Mouse (Mus musculus): ENCODE measurements at regions not wholly inside any gene's neighbourhood (a gene's known extent, or its start where the extent isn't known, plus 50 kb on each side); places are given as distances from the start of the nearest gene placed in this dataset.

- no peaks in the 10 kb centered on the region for H3K27me3 ChIP-seq
- no peak overlapping the region for H3K4me3 ChIP-seq
- peaks cover 21% of the 10 kb centered on the region for H3K4me1 ChIP-seq
- no peaks in the 10 kb centered on the region for H3K36me3 ChIP-seq (ENCODE audit: poor library complexity, severe bottlenecking)
- peak; percentile 68; the same call in 1 of the 2 replicates for ATAC-seq
- H3K9me3 ChIP-seq (replicated peaks): no peaks in the 10 kb centered on the region
- no peak overlapping the region for H3K4me2 ChIP-seq
- no peak overlapping the region for H3K27ac ChIP-seq
- H3K9ac ChIP-seq: no peak overlapping the region
- 23% methylated on average over 4 of the region's 4 CpGs for WGBS
These were observed 509.2 kb upstream of the Pou3f2 start for GRCm38 (mm10) chr4:22997198-22997985.

GRCm38 (mm10) chr4:22986763-22987468 lies 498.8 kb upstream of the Pou3f2 start:
- H3K9me3 ChIP-seq (replicated peaks): no peaks in the 10 kb centered on the region
- H3K4me2 ChIP-seq: no peak overlapping the region
- no peak overlapping the region for H3K27ac ChIP-seq
- H3K36me3 ChIP-seq (ENCODE audit: poor library complexity, severe bottlenecking): no peaks in the 10 kb centered on the region
- no peaks in the 10 kb centered on the region for H3K27me3 ChIP-seq
- H3K9ac ChIP-seq: no peak overlapping the region
- 12% methylated on average over 4 of the region's 4 CpGs for WGBS
- ATAC-seq: no peak; the same call in 1 of the 2 replicates
- no peak overlapping the region for H3K4me3 ChIP-seq
- no peaks in the 10 kb centered on the region for H3K4me1 ChIP-seq

GRCm38 (mm10) chr4:22973585-22974116 lies 485.5 kb upstream of the Pou3f2 start:
- 18% methylated on average over 4 of the region's 4 CpGs for WGBS
- Histone ChIP-seq H3K4me2 (peak overlapping the region; percentile 31), H3K36me3 (ENCODE audit: poor library complexity, severe bottlenecking) (no peaks in the 10 kb centered on the region), H3K27me3 (0 out of 2 replicates have a peak, but pooled peaks cover 6% of the 10 kb centered on the region), H3K9me3 (replicated peaks) (no peaks in the 10 kb centered on the region), H3K4me3 (no peak overlapping the region), H3K27ac (peak overlapping the region; percentile 60; the same call in 1 of the 2 replicates), H3K4me1 (peaks cover 35% of the 10 kb centered on the region), H3K9ac (no peak overlapping the region)
- ATAC-seq: peak; percentile 85

- no peak overlapping the region for H3K9ac ChIP-seq
- no peaks in the 10 kb centered on the region for H3K9me3 ChIP-seq (replicated peaks)
- H3K27me3 ChIP-seq: 0 out of 2 replicates have a peak, but pooled peaks cover 6% of the 10 kb centered on the region
- ATAC-seq: peak; percentile 75
- WGBS: 16% methylated on average over 11 of the region's 11 CpGs
- no peaks in the 10 kb centered on the region for H3K36me3 ChIP-seq (ENCODE audit: poor library complexity, severe bottlenecking)
- peak overlapping the region; percentile 31 for H3K4me2 ChIP-seq
- H3K4me3 ChIP-seq: no peak overlapping the region
- peaks cover 35% of the 10 kb centered on the region for H3K4me1 ChIP-seq
- peak overlapping the region; percentile 60 for H3K27ac ChIP-seq
These were observed 484.8 kb upstream of the Pou3f2 start for GRCm38 (mm10) chr4:22972784-22973584.

- Histone ChIP-seq H3K9me3 (replicated peaks) (no peaks in the 10 kb centered on the region), H3K27ac (peak overlapping the region; percentile 35; the same call in 1 of the 2 replicates), H3K4me2 (no peak overlapping the region), H3K27me3 (0 out of 2 replicates have a peak, but pooled peaks cover 9% of the 10 kb centered on the region), H3K4me3 (no peak overlapping the region), H3K9ac (no peak overlapping the region), H3K4me1 (peaks cover 35% of the 10 kb centered on the region), H3K36me3 (ENCODE audit: poor library complexity, severe bottlenecking) (no peaks in the 10 kb centered on the region)
- ATAC-seq: peak; percentile 57; the same call in 1 of the 2 replicates
- 7% methylated on average over 2 of the region's 2 CpGs for WGBS
These were observed 483.0 kb upstream of the Pou3f2 start for GRCm38 (mm10) chr4:22971127-22971526.

GRCm38 (mm10) chr4:22970495-22970894 lies 482.3 kb upstream of the Pou3f2 start:
- no peaks in the 10 kb centered on the region for H3K36me3 ChIP-seq (ENCODE audit: poor library complexity, severe bottlenecking)
- H3K4me3 ChIP-seq: no peak overlapping the region
- 0 out of 2 replicates have a peak, but pooled peaks cover 9% of the 10 kb centered on the region for H3K27me3 ChIP-seq
- peak; percentile 36; the same call in 1 of the 2 replicates for ATAC-seq
- no peaks in the 10 kb centered on the region for H3K9me3 ChIP-seq (replicated peaks)
- H3K27ac ChIP-seq: peak overlapping the region; percentile 35
- WGBS: under 1% methylated on average over 5 of the region's 5 CpGs
- H3K9ac ChIP-seq: no peak overlapping the region
- no peak overlapping the region for H3K4me2 ChIP-seq
- H3K4me1 ChIP-seq: peaks cover 35% of the 10 kb centered on the region

- no peak overlapping the region for H3K4me3 ChIP-seq
- no peaks in the 10 kb centered on the region for H3K36me3 ChIP-seq (ENCODE audit: poor library complexity, severe bottlenecking)
- no peak for ATAC-seq
- no peak overlapping the region for H3K9ac ChIP-seq
- WGBS: 85% methylated on average over 1 of the region's 1 CpGs
- no peak overlapping the region for H3K4me2 ChIP-seq
- no peaks in the 10 kb centered on the region for H3K9me3 ChIP-seq (replicated peaks)
- peaks cover 15% of the 10 kb centered on the region for H3K4me1 ChIP-seq
- no peak overlapping the region for H3K27ac ChIP-seq
- H3K27me3 ChIP-seq: no peaks in the 10 kb centered on the region
These were observed 461.3 kb upstream of the Pou3f2 start for GRCm38 (mm10) chr4:22949422-22949821.

GRCm38 (mm10) chr4:22948880-22949279 lies 460.7 kb upstream of the Pou3f2 start:
- WGBS: 92% methylated on average over 4 of the region's 4 CpGs
- no peak overlapping the region for H3K27ac ChIP-seq
- no peak overlapping the region for H3K9ac ChIP-seq
- H3K9me3 ChIP-seq (replicated peaks): no peaks in the 10 kb centered on the region
- no peaks in the 10 kb centered on the region for H3K27me3 ChIP-seq
- peaks cover 15% of the 10 kb centered on the region for H3K4me1 ChIP-seq
- ATAC-seq: no peak
- no peak overlapping the region for H3K4me2 ChIP-seq
- H3K4me3 ChIP-seq: no peak overlapping the region
- H3K36me3 ChIP-seq (ENCODE audit: poor library complexity, severe bottlenecking): no peaks in the 10 kb centered on the region

- Histone ChIP-seq H3K9ac (peak overlapping the region; percentile 12; the same call in 1 of the 2 replicates), H3K27ac (no peak overlapping the region)
- peak; percentile 82 for ATAC-seq
These were observed 458.7 kb upstream of the Pou3f2 start for GRCm38 (mm10) chr4:22946788-22947406.

GRCm38 (mm10) chr4:22938302-22938701 lies 450.1 kb upstream of the Pou3f2 start:
- 76% methylated on average over 1 of the region's 1 CpGs for WGBS
- H3K27ac ChIP-seq: no peak overlapping the region
- H3K4me1 ChIP-seq: no peaks in the 10 kb centered on the region
- H3K4me3 ChIP-seq: no peak overlapping the region
- no peaks in the 10 kb centered on the region for H3K9me3 ChIP-seq (replicated peaks)
- H3K4me2 ChIP-seq: no peak overlapping the region
- H3K9ac ChIP-seq: no peak overlapping the region
- ATAC-seq: no peak
- no peaks in the 10 kb centered on the region for H3K27me3 ChIP-seq
- no peaks in the 10 kb centered on the region for H3K36me3 ChIP-seq (ENCODE audit: poor library complexity, severe bottlenecking)

More at GRCm38 (mm10) chr4:22946788-22947406, 458.7 kb upstream of the Pou3f2 start:
- H3K4me2 ChIP-seq: no peak overlapping the region
- WGBS: 47% methylated on average over 7 of the region's 7 CpGs
- peaks cover 15% of the 10 kb centered on the region for H3K4me1 ChIP-seq
- H3K9me3 ChIP-seq (replicated peaks): no peaks in the 10 kb centered on the region
- no peak overlapping the region for H3K4me3 ChIP-seq
- no peaks in the 10 kb centered on the region for H3K27me3 ChIP-seq
- no peaks in the 10 kb centered on the region for H3K36me3 ChIP-seq (ENCODE audit: poor library complexity, severe bottlenecking)

GRCm38 (mm10) chr4:22924181-22924580 lies 436.0 kb upstream of the Pou3f2 start:
- Histone ChIP-seq H3K36me3 (ENCODE audit: poor library complexity, severe bottlenecking) (no peaks in the 10 kb centered on the region), H3K4me1 (no peaks in the 10 kb centered on the region), H3K27me3 (no peaks in the 10 kb centered on the region), H3K27ac (no peak overlapping the region), H3K4me3 (no peak overlapping the region), H3K9me3 (replicated peaks) (no peaks in the 10 kb centered on the region), H3K9ac (no peak overlapping the region), H3K4me2 (no peak overlapping the region)
- WGBS: 90% methylated on average over 8 of the region's 8 CpGs
- ATAC-seq: no peak

All from forebrain, embryonic 13.5 days (tissue).